Mouse (Mus musculus) forebrain, embryonic 14.5 days (tissue): ENCODE data around the gene Rapgef4. TPM values are rescaled to one million over a fixed set of nuclear protein-coding genes. Genes with fewer than 3 reads are reported as not detected.

Source experiments
- ATAC-seq: fragments of 200-750 bp; cut with Nextera tagmentation; 2 replicates; pipeline ENCODE4 v1.8.0; 2017; ENCODE audit warnings: mild to moderate bottlenecking, moderate library complexity
- DNase-seq: peaks from one replicate; pipeline ENCODE4 v3.0.0-alpha.2; 2015; ENCODE audit warnings: low spot score
- H3K27ac ChIP-seq: fragments of 300-500 bp; sonication (generic); 2 replicates; pipeline ENCODE4 v1.5.1; 2014; ENCODE audit warnings: low read depth, mild to moderate bottlenecking, control low read depth, low read length, moderate library complexity
- H3K27me3 ChIP-seq: fragments of 300-500 bp; sonication (generic); replicated peaks from 2 replicates; pipeline ENCODE4 v1.6.1; 2014; ENCODE audit warnings: low read length, control low read depth, mixed read lengths; ENCODE audit not compliant: control insufficient read depth, insufficient read depth
- H3K36me3 ChIP-seq: fragments of 300-500 bp; sonication (generic); 2 replicates; pipeline ENCODE4 v1.6.1; 2014; ENCODE audit warnings: low read length, control low read depth; ENCODE audit not compliant: control insufficient read depth, insufficient read depth
- H3K4me1 ChIP-seq: fragments of 300-500 bp; sonication (generic); 2 replicates; pipeline ENCODE4 v1.6.1; 2014; ENCODE audit warnings: antibody characterized with exemption, low read length, control low read depth; ENCODE audit not compliant: control insufficient read depth, insufficient read depth
- H3K4me2 ChIP-seq: fragments of 300-500 bp; sonication (generic); 2 replicates; pipeline ENCODE4 v1.6.1; 2014; ENCODE audit warnings: mild to moderate bottlenecking, control low read depth, low read length
- H3K4me3 ChIP-seq: fragments of 300-500 bp; sonication (generic); 2 replicates; pipeline ENCODE4 v1.5.1; 2014; ENCODE audit warnings: low read depth, low read length, control low read depth
- H3K9ac ChIP-seq: fragments of 300-500 bp; sonication (generic); 2 replicates; pipeline ENCODE4 v1.6.1; 2014; ENCODE audit warnings: mild to moderate bottlenecking, low read length, control low read depth, moderate library complexity
- H3K9me3 ChIP-seq: fragments of 300-500 bp; sonication (generic); replicated peaks from 2 replicates; pipeline ENCODE4 v1.6.1; 2016; ENCODE audit warnings: low read length, control low read depth, mixed read lengths; ENCODE audit not compliant: control insufficient read depth
- WGBS: fragments of 180-500 bp; shearing (Covaris S2); extraction: QIAGEN DNeasy Blood & Tissue Kit; methylation state at CpG from one replicate; pipeline ENCODE4 v1.1.7; 2014; 5-methylcytosine and 5-hydroxymethylcytosine counted together
- polyA plus RNA-seq: library from polyadenylated mRNA; unstranded; fragments of >200 nt; fragmentation: Nextera tagmentation; extraction: Ambion mirVana; gene quantifications from 2 replicates; pipeline ENCODE4 v1.2.1, GENCODE M21; 2014

Rapgef4 gene
- polyA plus RNA-seq, 1 experiment from 2014 or later, result 6.2 TPM

- no peak overlapping the region for H3K27ac ChIP-seq
- WGBS, result 92% methylated on average over 10 of the region's 10 CpGs
- DNase-seq, result no peak
- H3K36me3 ChIP-seq, result no peaks in the 10 kb centered on the region
- H3K27me3 ChIP-seq, result no peaks in the 10 kb centered on the region
- no peak overlapping the region for H3K4me3 ChIP-seq
- ATAC-seq, result no peak
- H3K9ac ChIP-seq, result no peak overlapping the region
- no peaks in the 10 kb centered on the region for H3K9me3 ChIP-seq
- H3K4me1 ChIP-seq, result peaks cover 1% of the 10 kb centered on the region; the same call in 1 of the 2 replicates
- H3K4me2 ChIP-seq, result no peak overlapping the region
Observed at GRCm38 (mm10) chr2:72146061-72146460, 165.0 kb downstream of the Rapgef4 start.

- no peaks in the 10 kb centered on the region for H3K4me1 ChIP-seq
- no peaks in the 10 kb centered on the region for H3K36me3 ChIP-seq
- H3K9ac ChIP-seq, result no peak overlapping the region
- no peak overlapping the region for H3K4me2 ChIP-seq
- H3K27me3 ChIP-seq, result no peaks in the 10 kb centered on the region
- no peak overlapping the region for H3K27ac ChIP-seq
- 90% methylated on average over 7 of the region's 7 CpGs for WGBS
- ATAC-seq (no peak), DNase-seq (no peak)
- no peak overlapping the region for H3K4me3 ChIP-seq
- no peaks in the 10 kb centered on the region for H3K9me3 ChIP-seq
Observed at GRCm38 (mm10) chr2:72147246-72147645, 166.2 kb downstream of the Rapgef4 start.

GRCm38 (mm10) chr2:72147695-72148094 lies 166.7 kb downstream of the Rapgef4 start:
- no peaks in the 10 kb centered on the region for H3K36me3 ChIP-seq
- WGBS, result 38% methylated on average over 6 of the region's 6 CpGs
- no peak for ATAC-seq

GRCm38 (mm10) chr2:72148647-72149046 lies 167.6 kb downstream of the Rapgef4 start:
- Histone ChIP-seq H3K27ac (no peak overlapping the region), H3K9me3 (no peaks in the 10 kb centered on the region), H3K4me1 (no peaks in the 10 kb centered on the region), H3K9ac (no peak overlapping the region), H3K36me3 (no peaks in the 10 kb centered on the region), H3K27me3 (no peaks in the 10 kb centered on the region), H3K4me3 (no peak overlapping the region), H3K4me2 (no peak overlapping the region)
- DNase-seq (no peak), ATAC-seq (no peak)
- 72% methylated on average over 4 of the region's 4 CpGs for WGBS

More at GRCm38 (mm10) chr2:72147695-72148094, 166.7 kb downstream of the Rapgef4 start:
- Histone ChIP-seq H3K4me3 (no peak overlapping the region), H3K9me3 (no peaks in the 10 kb centered on the region), H3K27ac (no peak overlapping the region), H3K27me3 (no peaks in the 10 kb centered on the region), H3K4me2 (no peak overlapping the region), H3K4me1 (no peaks in the 10 kb centered on the region), H3K9ac (no peak overlapping the region)
- no peak for DNase-seq

- no peak overlapping the region for H3K9ac ChIP-seq
- DNase-seq (peak; percentile 88), ATAC-seq (no peak)
- H3K4me3 ChIP-seq, result no peak overlapping the region
- H3K27ac ChIP-seq, result no peak overlapping the region
- no peaks in the 10 kb centered on the region for H3K4me1 ChIP-seq
- no peaks in the 10 kb centered on the region for H3K27me3 ChIP-seq
- no peak overlapping the region for H3K4me2 ChIP-seq
- 26% methylated on average over 4 of the region's 4 CpGs for WGBS
- H3K36me3 ChIP-seq, result no peaks in the 10 kb centered on the region
- no peaks in the 10 kb centered on the region for H3K9me3 ChIP-seq
Observed at GRCm38 (mm10) chr2:72149059-72149458, 168.0 kb downstream of the Rapgef4 start.

GRCm38 (mm10) chr2:72151792-72152554 lies 170.9 kb downstream of the Rapgef4 start:
- ATAC-seq (no peak), DNase-seq (no peak)
- Histone ChIP-seq H3K4me3 (no peak overlapping the region), H3K36me3 (no peaks in the 10 kb centered on the region), H3K4me1 (no peaks in the 10 kb centered on the region), H3K9me3 (no peaks in the 10 kb centered on the region), H3K27me3 (no peaks in the 10 kb centered on the region), H3K27ac (no peak overlapping the region), H3K4me2 (no peak overlapping the region), H3K9ac (no peak overlapping the region)
- 84% methylated on average over 9 of the region's 9 CpGs for WGBS

- Histone ChIP-seq H3K27me3 (no peaks in the 10 kb centered on the region), H3K9ac (no peak overlapping the region), H3K27ac (no peak overlapping the region), H3K4me2 (no peak overlapping the region), H3K4me1 (no peaks in the 10 kb centered on the region), H3K9me3 (no peaks in the 10 kb centered on the region), H3K36me3 (no peaks in the 10 kb centered on the region), H3K4me3 (no peak overlapping the region)
- WGBS, result 84% methylated on average over 2 of the region's 2 CpGs
- DNase-seq, result no peak
- no peak for ATAC-seq
Observed at GRCm38 (mm10) chr2:72152746-72153145, 171.7 kb downstream of the Rapgef4 start.

GRCm38 (mm10) chr2:72153851-72154250 lies 172.8 kb downstream of the Rapgef4 start:
- H3K27ac ChIP-seq, result no peak overlapping the region
- 91% methylated on average over 1 of the region's 1 CpGs for WGBS
- no peaks in the 10 kb centered on the region for H3K36me3 ChIP-seq
- H3K9ac ChIP-seq, result no peak overlapping the region
- no peak overlapping the region for H3K4me2 ChIP-seq
- H3K9me3 ChIP-seq, result no peaks in the 10 kb centered on the region
- DNase-seq, result no peak
- H3K27me3 ChIP-seq, result no peaks in the 10 kb centered on the region
- no peak overlapping the region for H3K4me3 ChIP-seq
- ATAC-seq, result no peak
- H3K4me1 ChIP-seq, result peaks cover 3% of the 10 kb centered on the region; the same call in 1 of the 2 replicates

- DNase-seq (no peak), ATAC-seq (no peak)
- H3K27ac ChIP-seq, result no peak overlapping the region
- 71% methylated on average over 8 of the region's 8 CpGs for WGBS
- no peak overlapping the region for H3K4me2 ChIP-seq
- no peak overlapping the region for H3K9ac ChIP-seq
- H3K27me3 ChIP-seq, result no peaks in the 10 kb centered on the region
- H3K36me3 ChIP-seq, result no peaks in the 10 kb centered on the region
- no peak overlapping the region for H3K4me3 ChIP-seq
- H3K4me1 ChIP-seq, result peaks cover 3% of the 10 kb centered on the region; the same call in 1 of the 2 replicates
- no peaks in the 10 kb centered on the region for H3K9me3 ChIP-seq
Observed at GRCm38 (mm10) chr2:72155102-72155773, 174.2 kb downstream of the Rapgef4 start.
